Mouse (Mus musculus) CD8-positive naive resting alpha-beta T cell, adult 2 months (primary cell): ENCODE data around the gene Gm13290.
"Not testable (repeated sequence)": the region's sequence is repeated elsewhere in the genome, so short reads cannot be mapped to it uniquely, and the experiment has no call there.

ENCODE experiments used
- DNase-seq, 2 experiments: peaks; one replicate each; pipeline ENCODE4 v3.0.0; 2022; ENCODE audit warnings: low read depth in 2 of 2, low spot score in 2 of 2

Gene Gm13290

GRCm38 (mm10) chr4:88781831-88782230, 8.2 kb downstream of the Gm13290 start, which contains the start of gene Ifnz:
Gene Ifnz (plus strand): TSS chr4:88782131.
- not testable (repeated sequence) for DNase-seq

- not testable (repeated sequence) for DNase-seq
Observed at GRCm38 (mm10) chr4:88782335-88782734, 8.7 kb downstream of the Gm13290 start.

- DNase-seq, result not testable (repeated sequence)
Observed at GRCm38 (mm10) chr4:88785409-88785808, 11.8 kb downstream of the Gm13290 start, which contains the start of gene Gm13276. Gene Gm13276 (plus strand): TSS chr4:88785709.

GRCm38 (mm10) chr4:88788402-88788801, 14.8 kb downstream of the Gm13290 start, which contains the start of gene Gm13277:
Gene Gm13277 (plus strand): TSS chr4:88788632.
- peak; percentile 54 to 61 for DNase-seq

- DNase-seq, result not testable (repeated sequence)
Observed at GRCm38 (mm10) chr4:88791250-88791649, 17.6 kb downstream of the Gm13290 start, which contains the start of gene Gm13278. Gene Gm13278 (plus strand): TSS chr4:88791550.

GRCm38 (mm10) chr4:88793936-88794675, 20.5 kb downstream of the Gm13290 start, which contains the start of gene Gm13275:
Gene Gm13275 (plus strand): TSS chr4:88794487.
- peak; percentile 79 to 86 for DNase-seq

GRCm38 (mm10) chr4:88797097-88797496, 23.5 kb downstream of the Gm13290 start, which contains the start of gene Gm13279:
Gene Gm13279 (plus strand): TSS chr4:88797397.
- DNase-seq, result not testable (repeated sequence)

GRCm38 (mm10) chr4:88799365-88799764, 25.7 kb downstream of the Gm13290 start, which contains the start of gene Gm13285:
Gene Gm13285 (plus strand): TSS chr4:88799665.
- DNase-seq, result not testable (repeated sequence)

GRCm38 (mm10) chr4:88802954-88803353, 29.3 kb downstream of the Gm13290 start, which contains the start of gene Gm13287:
Gene Gm13287 (plus strand): TSS chr4:88803254.
- DNase-seq, result not testable (repeated sequence)

GRCm38 (mm10) chr4:88805231-88805630, 31.6 kb downstream of the Gm13290 start, which contains the start of gene Gm13288:
Gene Gm13288 (plus strand): TSS chr4:88805531.
- not testable (repeated sequence) for DNase-seq

GRCm38 (mm10) chr4:88805761-88806160, 32.1 kb downstream of the Gm13290 start:
- peak in 1 of 2 experiments; percentile 8 for DNase-seq

GRCm38 (mm10) chr4:88815928-88816327, 42.3 kb downstream of the Gm13290 start, which contains the start of gene Ifna7:
Gene Ifna7 (plus strand): TSS chr4:88816228.
- no peak for DNase-seq

GRCm38 (mm10) chr4:88819659-88820058, 46.0 kb downstream of the Gm13290 start, which contains the start of gene Ifna11:
Gene Ifna11 (plus strand): TSS chr4:88819959.
- no peak for DNase-seq

GRCm38 (mm10) chr4:88822995-88823394, 49.4 kb downstream of the Gm13290 start:
- DNase-seq, result peak in 1 of 2 experiments; percentile 25
